Mouse (Mus musculus): ENCODE results near the gene Arnt2.

DNA sequence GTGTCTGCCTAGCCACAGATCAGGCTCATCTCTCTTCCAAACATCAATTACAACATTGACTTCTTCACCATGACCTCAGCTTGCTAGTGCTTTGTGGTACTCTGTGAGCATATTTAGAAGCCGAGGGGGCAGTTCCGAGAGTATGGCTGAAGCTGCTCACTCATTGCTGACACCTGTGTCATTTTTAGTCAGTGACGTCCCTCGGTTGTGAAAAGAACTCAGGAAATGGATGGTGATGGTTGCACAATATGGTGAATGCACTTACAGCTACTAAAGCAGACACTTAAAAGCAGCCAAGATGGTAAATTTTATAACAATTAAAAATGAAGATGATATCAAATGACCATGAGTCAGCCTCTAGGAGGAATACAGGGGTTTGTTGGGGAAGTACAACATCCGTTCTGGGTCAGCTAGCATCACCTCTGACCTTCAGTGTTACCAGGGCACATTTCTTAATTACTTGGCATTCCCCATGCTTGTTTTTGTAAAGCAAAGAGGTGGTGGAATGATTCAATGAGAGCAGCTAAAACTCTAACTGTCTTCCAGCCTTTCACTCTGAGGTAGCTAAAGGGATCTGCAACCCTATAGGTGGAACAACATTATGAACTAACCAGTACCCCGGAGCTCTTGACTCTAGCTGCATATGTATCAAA is 212.6 kb downstream of the Arnt2 start:
- no peak for TF ChIP-seq POLR2A (IDR thresholded peaks at IDR 0.05; ENCODE audit: low read depth, low read length)
- no peak for TF ChIP-seq CTCF (conservative IDR thresholded peaks at IDR 0.05; ENCODE audit: insufficient read depth, insufficient read length, low read depth, low read length)
